Mouse (Mus musculus): ENCODE measurements around the gene Higd1a. TPM values are rescaled to one million over a fixed set of nuclear protein-coding genes. Genes with fewer than 3 reads are reported as not detected.

Gene Higd1a
- total RNA-seq, 2 experiments from 2014 or later: 99.3 to 103 TPM

DNA sequence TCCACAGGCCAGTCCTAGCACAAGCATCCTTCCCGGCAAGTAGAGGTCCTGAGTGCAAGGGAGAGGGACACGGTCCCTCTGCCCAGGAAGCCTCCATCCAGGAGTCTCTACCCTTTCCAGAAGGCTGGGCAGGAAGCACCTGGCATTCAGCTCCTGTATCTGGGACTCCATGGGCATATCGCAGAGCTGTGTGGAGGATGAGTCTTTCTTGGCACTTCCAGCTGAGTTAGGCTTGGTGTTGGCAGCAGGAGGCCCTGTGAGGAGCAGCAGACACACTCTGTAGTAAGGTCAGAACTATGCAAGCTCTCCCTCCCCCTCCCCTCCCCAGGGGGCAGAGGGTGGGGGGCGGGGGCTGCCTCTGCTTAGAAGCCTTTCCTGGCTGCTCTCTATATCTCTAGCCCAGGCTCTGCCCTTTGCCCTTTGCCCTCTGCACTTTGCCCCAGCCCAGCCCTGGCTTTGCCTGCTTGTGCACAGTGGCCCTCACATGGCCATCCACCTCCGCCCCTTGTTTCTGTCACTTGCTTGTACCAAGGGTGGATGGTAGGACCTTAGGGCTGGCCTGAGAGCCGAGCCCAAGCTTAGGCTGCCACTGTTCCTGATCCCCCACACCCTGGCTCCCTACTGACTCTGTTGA lies 59.2 kb downstream of the Higd1a start:
- DNase-seq (ENCODE audit: low spot score in 2 of 2): no peak

Other genes with a start within 250 kb of the Higd1a start
- 1 to 10 TPM in 1 of 2 experiments, not detected in 1; 1.1 TPM for gene Lyzl4, start 216.3 kb downstream of the Higd1a start, total RNA-seq (2021)
- gene Vipr1, start 215.6 kb downstream of the Higd1a start, total RNA-seq (2021): 10 to 100 TPM in 1 of 2 experiments, 1 to 10 TPM in 1; 10.0 to 10.3 TPM
- 10 to 100 TPM; 30.4 to 33.4 TPM for gene Sec22c, start 152.9 kb downstream of the Higd1a start, total RNA-seq (2021)
- gene Ss18l2, start 148.0 kb downstream of the Higd1a start, total RNA-seq (2021): 10 to 100 TPM; 80.7 to 87.9 TPM
- 100 to 1,000 TPM; 110 to 133 TPM for gene Nktr, start 139.2 kb downstream of the Higd1a start, total RNA-seq (2021)
- 100 to 1,000 TPM; 104 to 108 TPM for gene Zfp651, start 99.0 kb downstream of the Higd1a start, total RNA-seq (2021)
- gene Klhl40, start 80.8 kb downstream of the Higd1a start, total RNA-seq (2021): 1 to 10 TPM; 2.9 to 3.2 TPM
- gene Hhatl, start 65.9 kb downstream of the Higd1a start, total RNA-seq (2021): 1 to 10 TPM; 2.8 to 2.9 TPM
- gene Ccdc13, start 18.9 kb downstream of the Higd1a start, total RNA-seq (2021): 1 to 10 TPM; 6.6 to 7.7 TPM
- gene Ackr2, start 40.0 kb upstream of the Higd1a start, total RNA-seq (2021): 1 to 10 TPM; 2.4 to 4.1 TPM
- not detected for gene Cyp8b1, start 57.9 kb upstream of the Higd1a start, total RNA-seq (2021)
- gene Fam198a, start 92.6 kb upstream of the Higd1a start, total RNA-seq (2021): 1 to 10 TPM; 3.1 to 4.2 TPM
- 10 to 100 TPM; 41.6 to 42.9 TPM for gene Pomgnt2, start 138.7 kb upstream of the Higd1a start, total RNA-seq (2021)

All from layer of hippocampus, postnatal 10 days (tissue).